Mouse (Mus musculus) heart, embryonic 16.5 days (tissue): Measurements from ENCODE around the gene Ankrd60. TPM values are rescaled to one million over a fixed set of nuclear protein-coding genes. Genes with fewer than 3 reads are reported as not detected.

Experiments used
- ATAC-seq: fragments of 200-750 bp; cut with Nextera tagmentation; replicated peaks from 2 replicates; pipeline ENCODE4 v1.8.0; 2017; ENCODE audit warnings: moderate number of reproducible peaks; ENCODE audit not compliant: insufficient read depth, low FRiP score; ENCODE audit errors: extremely low read depth
- H3K27ac ChIP-seq: fragments of 300-500 bp; sonication (generic); 2 replicates; pipeline ENCODE4 v1.5.1; 2014; ENCODE audit warnings: mild to moderate bottlenecking, low read length, control low read depth, moderate library complexity
- H3K27me3 ChIP-seq: fragments of 300-500 bp; sonication (generic); 2 replicates; pipeline ENCODE4 v1.6.1; 2014; ENCODE audit warnings: low read length, mixed read lengths; ENCODE audit not compliant: control insufficient read depth, insufficient read depth
- H3K36me3 ChIP-seq: fragments of 300-500 bp; sonication (generic); 2 replicates; pipeline ENCODE4 v1.6.1; 2014; ENCODE audit not compliant: control insufficient read depth, insufficient read depth
- H3K4me1 ChIP-seq: fragments of 300-500 bp; sonication (generic); 2 replicates; pipeline ENCODE4 v1.6.1; 2014; ENCODE audit warnings: low read length, mixed read lengths; ENCODE audit not compliant: control insufficient read depth, insufficient read depth
- H3K4me2 ChIP-seq: fragments of 300-500 bp; sonication (generic); 2 replicates; pipeline ENCODE4 v1.6.1; 2014; ENCODE audit warnings: low read depth, mild to moderate bottlenecking, control low read depth, low read length
- H3K4me3 ChIP-seq: fragments of 300-500 bp; sonication (generic); 2 replicates; pipeline ENCODE4 v1.5.1; 2014; ENCODE audit warnings: mild to moderate bottlenecking, control low read depth, low read length
- H3K9ac ChIP-seq: fragments of 300-500 bp; sonication (generic); 2 replicates; pipeline ENCODE4 v1.6.1; 2014; ENCODE audit warnings: low read length, control low read depth
- H3K9me3 ChIP-seq: fragments of 300-500 bp; sonication (generic); replicated peaks from 2 replicates; pipeline ENCODE4 v1.6.1; 2016; ENCODE audit warnings: low read length; ENCODE audit not compliant: control insufficient read depth
- WGBS: fragments of 180-500 bp; shearing (Covaris S2); extraction: QIAGEN DNeasy Blood & Tissue Kit; methylation state at CpG from one replicate; pipeline ENCODE4 v1.1.7; 2014; 5-methylcytosine and 5-hydroxymethylcytosine counted together
- polyA plus RNA-seq: library from polyadenylated mRNA; unstranded; fragments of >200 nt; fragmentation: Nextera tagmentation; extraction: Ambion mirVana; gene quantifications from 2 replicates; pipeline ENCODE4 v1.2.1, GENCODE M21; 2015

Gene Ankrd60
- polyA plus RNA-seq, 1 experiment from 2014 or later, result not detected

- Histone ChIP-seq H3K27me3 (no peaks in the 10 kb centered on the region; the same call in 1 of the 2 replicates), H3K4me1 (no peaks in the 10 kb centered on the region), H3K9ac (no peak overlapping the region), H3K4me2 (no peak overlapping the region), H3K27ac (no peak overlapping the region), H3K36me3 (no peaks in the 10 kb centered on the region), H3K9me3 (no peaks in the 10 kb centered on the region), H3K4me3 (no peak overlapping the region)
- ATAC-seq, result no peak
- WGBS, result 61% methylated on average over 7 of the region's 7 CpGs
Measured at GRCm38 (mm10) chr2:173563336-173563735, 14.8 kb downstream of the Ankrd60 start.

- no peaks in the 10 kb centered on the region for H3K9me3 ChIP-seq
- 36% methylated on average over 5 of the region's 5 CpGs for WGBS
- H3K36me3 ChIP-seq, result no peaks in the 10 kb centered on the region
- no peak overlapping the region for H3K27ac ChIP-seq
- no peaks in the 10 kb centered on the region; the same call in 1 of the 2 replicates for H3K27me3 ChIP-seq
- no peaks in the 10 kb centered on the region for H3K4me1 ChIP-seq
- no peak overlapping the region for H3K9ac ChIP-seq
- ATAC-seq, result no peak
- no peak overlapping the region for H3K4me3 ChIP-seq
- no peak overlapping the region for H3K4me2 ChIP-seq
Measured at GRCm38 (mm10) chr2:173561851-173562442, 16.2 kb downstream of the Ankrd60 start.

DNA sequence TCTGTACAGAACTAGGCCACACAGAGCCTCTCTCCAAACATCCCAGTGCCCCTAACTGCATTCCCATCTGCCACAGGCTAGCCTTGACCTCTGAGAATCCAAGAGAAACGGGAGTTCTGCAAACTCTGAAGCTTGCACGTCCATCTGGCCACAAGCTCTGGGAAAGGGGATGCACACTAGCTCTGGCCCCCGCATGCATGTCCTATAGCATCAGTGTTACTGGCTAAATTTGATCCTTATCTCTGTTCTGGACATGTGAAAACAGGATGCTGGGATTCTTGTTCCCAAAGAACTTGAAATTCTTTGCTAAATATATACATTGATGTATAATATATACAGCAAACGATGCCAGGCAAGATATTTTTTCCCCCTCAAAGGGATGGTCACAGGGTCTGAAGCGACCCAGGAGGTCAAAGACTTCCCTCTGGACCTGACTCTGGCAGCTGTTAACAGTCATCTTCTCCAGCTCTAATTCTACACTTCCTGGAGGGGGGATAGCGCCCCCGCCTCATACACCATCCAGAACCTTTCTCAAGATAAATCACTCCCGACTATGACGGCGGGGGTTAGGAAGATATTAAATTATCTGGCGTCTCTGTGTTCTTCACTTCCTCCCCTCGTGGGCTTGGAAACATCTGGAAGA, 19.3 kb downstream of the Ankrd60 start:
- 61% methylated on average over 12 of the region's 12 CpGs for WGBS
- Histone ChIP-seq H3K4me3 (no peak overlapping the region), H3K9me3 (no peaks in the 10 kb centered on the region), H3K27ac (no peak overlapping the region), H3K4me2 (no peak overlapping the region), H3K4me1 (no peaks in the 10 kb centered on the region), H3K9ac (no peak overlapping the region), H3K36me3 (no peaks in the 10 kb centered on the region), H3K27me3 (peaks cover 3% of the 10 kb centered on the region; the same call in 1 of the 2 replicates)
- no peak for ATAC-seq

DNA sequence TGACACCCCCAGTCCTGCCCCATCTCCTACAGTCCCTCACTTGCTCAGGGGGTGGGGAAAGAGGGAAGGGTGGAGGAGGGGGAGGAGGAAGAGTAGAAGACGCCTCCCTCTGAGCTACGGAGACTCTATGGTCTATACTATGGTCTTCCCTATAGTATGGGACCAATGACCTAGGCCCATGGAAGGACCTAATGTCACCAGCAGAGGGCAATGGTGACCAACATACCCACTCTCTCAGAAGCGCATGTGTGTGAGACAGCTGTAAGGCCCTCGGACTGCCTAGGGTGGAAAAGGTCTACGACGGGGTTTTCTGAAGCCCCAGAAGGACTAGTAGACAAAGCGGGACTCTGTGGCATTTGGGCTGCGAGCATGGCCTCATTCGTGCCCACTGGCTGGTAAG, 24.3 kb downstream of the Ankrd60 start:
- Histone ChIP-seq H3K27me3 (peaks cover 3% of the 10 kb centered on the region; the same call in 1 of the 2 replicates), H3K9me3 (no peaks in the 10 kb centered on the region), H3K9ac (no peak overlapping the region), H3K27ac (no peak overlapping the region), H3K4me3 (no peak overlapping the region), H3K36me3 (no peaks in the 10 kb centered on the region), H3K4me2 (no peak overlapping the region), H3K4me1 (no peaks in the 10 kb centered on the region)
- peak; percentile 50 for ATAC-seq
- WGBS, result 48% methylated on average over 9 of the region's 9 CpGs

DNA sequence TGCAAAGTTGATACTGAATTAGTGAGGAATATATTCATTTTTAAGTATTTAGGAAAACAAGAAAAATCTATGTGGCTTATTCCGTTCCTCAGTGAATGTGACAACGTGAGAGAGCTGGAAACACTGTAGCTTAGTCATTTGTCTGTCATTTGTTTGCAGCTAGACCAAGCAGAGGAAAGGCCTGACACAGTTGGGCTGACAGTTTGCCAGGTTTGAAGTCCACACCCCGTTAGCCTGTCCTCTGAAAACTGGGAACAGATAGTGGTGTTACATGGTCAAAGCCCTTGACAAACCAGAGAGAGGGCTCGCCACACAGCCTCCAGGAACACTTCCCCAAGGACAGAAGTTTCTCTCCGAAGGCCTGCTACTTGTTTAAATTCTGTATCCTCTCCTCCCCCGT, 27.5 kb downstream of the Ankrd60 start:
- WGBS, result 55% methylated on average over 6 of the region's 6 CpGs
- no peak overlapping the region for H3K4me3 ChIP-seq
- no peaks in the 10 kb centered on the region for H3K36me3 ChIP-seq
- no peaks in the 10 kb centered on the region for H3K9me3 ChIP-seq
- ATAC-seq, result no peak
- H3K27me3 ChIP-seq, result peaks cover 3% of the 10 kb centered on the region; the same call in 1 of the 2 replicates
- H3K4me2 ChIP-seq, result no peak overlapping the region
- no peaks in the 10 kb centered on the region for H3K4me1 ChIP-seq
- no peak overlapping the region for H3K9ac ChIP-seq
- no peak overlapping the region for H3K27ac ChIP-seq

DNA sequence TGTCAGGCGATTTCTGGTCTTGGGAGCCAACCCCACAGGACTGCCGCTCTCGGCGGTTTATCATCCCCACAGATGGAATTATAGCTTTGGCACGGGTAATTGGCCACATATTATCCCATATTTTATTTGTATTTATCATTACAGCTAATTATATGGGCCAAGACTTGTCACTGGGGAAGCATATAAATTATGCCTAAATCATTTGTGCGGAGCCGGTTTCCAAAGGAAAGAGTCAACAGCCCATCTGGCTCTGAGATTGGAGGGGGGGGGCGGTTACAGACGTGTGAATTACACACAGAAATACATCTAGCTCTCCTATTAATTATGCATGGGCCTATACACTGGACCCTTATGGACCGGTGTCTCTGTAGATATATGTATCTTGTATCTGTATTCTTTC, 28.9 kb downstream of the Ankrd60 start:
- Histone ChIP-seq H3K27ac (no peak overlapping the region), H3K9ac (no peak overlapping the region), H3K4me2 (no peak overlapping the region), H3K27me3 (peaks cover under 1% of the 10 kb centered on the region; the same call in 1 of the 2 replicates), H3K4me3 (no peak overlapping the region), H3K4me1 (no peaks in the 10 kb centered on the region), H3K9me3 (no peaks in the 10 kb centered on the region), H3K36me3 (no peaks in the 10 kb centered on the region)
- ATAC-seq, result no peak
- WGBS, result 81% methylated on average over 10 of the region's 10 CpGs

DNA sequence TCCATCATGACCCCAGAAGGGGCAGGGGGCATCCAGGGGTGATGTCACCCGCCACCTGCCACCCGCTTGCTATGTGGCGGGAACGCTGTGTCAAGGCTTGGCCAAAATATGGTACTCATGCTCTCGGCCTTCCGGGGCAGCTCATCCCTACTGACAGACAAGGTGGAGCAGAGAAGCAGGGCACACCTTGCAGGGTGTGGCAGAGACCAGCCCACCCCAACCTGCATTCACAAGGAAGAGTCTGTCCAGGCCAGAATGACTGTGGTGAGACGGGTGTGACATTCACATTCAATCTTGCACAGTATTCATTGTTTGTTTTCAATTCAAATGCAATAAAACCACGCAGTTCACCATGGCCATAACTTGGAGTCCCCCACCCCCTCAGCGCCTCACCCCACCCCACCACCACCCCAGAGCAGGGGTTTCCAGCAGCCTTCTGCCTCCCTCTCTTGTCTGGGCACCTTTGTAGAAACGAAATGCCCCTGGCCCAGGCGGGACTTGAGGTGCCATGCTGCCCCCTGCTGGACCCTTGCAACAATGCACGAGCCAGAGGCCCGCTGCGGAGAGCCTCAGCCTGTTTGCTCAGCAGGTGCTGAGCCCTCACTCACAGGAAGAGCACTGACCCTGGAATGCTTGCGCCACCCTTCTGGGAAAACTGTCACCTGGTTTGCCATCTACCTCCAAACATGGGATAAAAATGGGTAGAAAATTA, 32.0 kb downstream of the Ankrd60 start:
- 44% methylated on average over 15 of the region's 15 CpGs for WGBS
- Histone ChIP-seq H3K9me3 (no peaks in the 10 kb centered on the region), H3K27ac (no peak overlapping the region), H3K4me1 (no peaks in the 10 kb centered on the region), H3K4me3 (no peak overlapping the region), H3K36me3 (no peaks in the 10 kb centered on the region), H3K4me2 (no peak overlapping the region), H3K27me3 (no peaks in the 10 kb centered on the region), H3K9ac (no peak overlapping the region)
- peak; percentile 69 for ATAC-seq

GRCm38 (mm10) chr2:173542716-173543115, 35.4 kb downstream of the Ankrd60 start:
- Histone ChIP-seq H3K9ac (no peak overlapping the region), H3K4me1 (no peaks in the 10 kb centered on the region), H3K9me3 (no peaks in the 10 kb centered on the region), H3K36me3 (no peaks in the 10 kb centered on the region), H3K4me3 (no peak overlapping the region), H3K27me3 (no peaks in the 10 kb centered on the region), H3K4me2 (no peak overlapping the region), H3K27ac (no peak overlapping the region)
- ATAC-seq, result no peak
- 83% methylated on average over 4 of the region's 4 CpGs for WGBS

DNA sequence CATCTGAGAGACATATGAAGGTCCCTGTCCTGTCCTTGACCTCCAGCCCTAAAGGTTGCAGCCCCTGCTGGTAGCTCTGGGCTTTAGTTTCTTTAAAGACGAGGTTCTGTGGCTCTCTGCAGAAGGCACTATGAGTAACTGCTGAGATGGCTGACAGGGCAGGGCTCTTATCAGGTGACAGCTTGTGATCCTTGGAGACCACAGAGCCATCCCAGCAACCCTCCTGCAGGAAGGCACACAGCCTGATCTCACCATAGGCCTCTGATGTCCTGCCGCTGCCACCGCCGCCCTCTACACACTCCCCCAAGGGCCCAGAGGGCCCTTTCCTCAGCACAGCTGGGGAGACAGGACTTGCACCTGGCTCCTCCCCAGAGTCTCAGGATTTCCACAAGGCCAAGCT, 36.4 kb downstream of the Ankrd60 start:
- Histone ChIP-seq H3K4me1 (no peaks in the 10 kb centered on the region), H3K4me3 (no peak overlapping the region), H3K27me3 (no peaks in the 10 kb centered on the region), H3K9me3 (no peaks in the 10 kb centered on the region), H3K9ac (no peak overlapping the region), H3K36me3 (no peaks in the 10 kb centered on the region), H3K4me2 (no peak overlapping the region), H3K27ac (no peak overlapping the region)
- 57% methylated on average over 4 of the region's 4 CpGs for WGBS
- no peak for ATAC-seq
